Mouse (Mus musculus): ENCODE results near the gene Meis1.

The Meis1 gene

GRCm38 (mm10) chr11:19014441-19015161 lies 4.2 kb downstream of the Meis1 start:
- DNase-seq (ENCODE audit: low spot score in 2 of 2), result no peak

GRCm38 (mm10) chr11:19014113-19014440 lies 4.7 kb downstream of the Meis1 start:
- no peak for DNase-seq (ENCODE audit: low spot score in 2 of 2)

GRCm38 (mm10) chr11:19013141-19014112 lies 5.4 kb downstream of the Meis1 start:
- no peak for DNase-seq (ENCODE audit: low spot score in 2 of 2)

- no peak for DNase-seq (ENCODE audit: low spot score in 2 of 2)
These were observed 6.2 kb downstream of the Meis1 start for GRCm38 (mm10) chr11:19012463-19013115.

DNA sequence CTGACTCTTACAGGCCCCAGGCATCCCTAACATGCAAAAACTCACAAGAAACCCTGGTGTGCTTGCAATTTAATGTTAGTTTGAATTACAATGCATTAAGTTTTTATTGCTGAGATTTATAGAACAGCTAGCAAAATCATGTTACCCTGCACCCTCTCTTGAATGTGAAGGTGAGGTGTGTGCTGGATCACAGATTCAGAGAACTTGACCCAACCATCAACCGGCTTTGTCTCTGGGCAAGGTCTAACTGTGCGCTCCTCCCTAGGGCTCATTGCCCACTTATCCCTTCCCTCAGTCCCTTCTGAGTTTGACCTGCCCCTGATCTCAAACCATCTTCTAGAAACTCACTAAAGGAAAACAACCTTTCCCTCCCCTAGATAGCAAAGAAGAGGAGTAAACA lies 6.8 kb downstream of the Meis1 start:
- DNase-seq (ENCODE audit: low spot score in 2 of 2), result no peak

DNA sequence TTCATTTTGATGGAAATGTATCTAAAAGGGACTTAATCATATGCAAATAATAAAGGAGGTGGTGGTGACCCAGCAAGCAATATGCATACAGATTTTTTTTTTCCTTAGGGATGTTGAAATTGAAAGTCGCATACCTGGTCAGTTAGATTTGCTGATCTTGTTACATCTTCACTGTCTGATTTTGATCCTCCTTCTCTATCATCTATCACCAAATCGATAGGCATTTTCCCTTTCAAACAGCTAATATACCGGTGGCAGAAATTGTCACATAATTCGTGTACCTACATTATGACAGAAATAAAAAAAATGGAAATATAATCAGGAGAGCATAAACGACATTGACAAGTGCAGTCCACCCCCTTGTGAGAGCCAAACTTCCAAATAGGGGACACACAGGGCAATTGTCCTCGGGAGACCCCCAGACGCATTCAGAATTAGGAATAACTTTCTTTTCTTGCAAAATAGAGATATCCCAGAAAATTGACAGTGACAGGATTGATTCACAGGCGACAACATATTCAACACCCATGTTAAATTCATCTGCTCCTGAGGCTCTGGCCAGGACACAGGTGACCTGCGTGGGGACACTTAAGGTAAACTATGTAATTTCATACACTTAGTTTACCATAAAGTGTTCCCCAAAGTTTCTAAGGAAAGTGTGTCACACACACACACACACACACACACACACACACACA lies 7.5 kb downstream of the Meis1 start:
- DNase-seq (ENCODE audit: low spot score in 2 of 2), result no peak

DNA sequence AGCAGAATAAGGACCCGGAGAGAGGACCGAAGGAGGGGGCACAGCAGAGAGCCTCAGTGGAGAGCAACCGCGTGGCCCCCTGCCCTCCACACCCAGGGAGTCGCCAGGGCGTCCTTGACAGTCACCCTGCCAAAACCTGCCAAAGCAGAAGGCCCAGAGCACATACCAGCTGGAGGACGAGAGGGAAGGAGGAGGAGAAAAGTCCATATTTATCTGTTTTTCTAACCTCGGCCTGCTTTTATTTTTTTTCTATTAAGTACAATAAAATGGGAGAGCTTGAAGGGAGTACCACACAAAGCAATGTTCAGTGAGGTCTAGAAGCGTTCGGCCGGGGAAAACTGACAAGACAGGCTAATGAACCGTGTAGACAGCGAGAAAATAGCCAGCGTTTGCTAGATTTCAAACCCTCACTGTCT lies 8.4 kb downstream of the Meis1 start:
- no peak for DNase-seq (ENCODE audit: low spot score in 2 of 2)

DNA sequence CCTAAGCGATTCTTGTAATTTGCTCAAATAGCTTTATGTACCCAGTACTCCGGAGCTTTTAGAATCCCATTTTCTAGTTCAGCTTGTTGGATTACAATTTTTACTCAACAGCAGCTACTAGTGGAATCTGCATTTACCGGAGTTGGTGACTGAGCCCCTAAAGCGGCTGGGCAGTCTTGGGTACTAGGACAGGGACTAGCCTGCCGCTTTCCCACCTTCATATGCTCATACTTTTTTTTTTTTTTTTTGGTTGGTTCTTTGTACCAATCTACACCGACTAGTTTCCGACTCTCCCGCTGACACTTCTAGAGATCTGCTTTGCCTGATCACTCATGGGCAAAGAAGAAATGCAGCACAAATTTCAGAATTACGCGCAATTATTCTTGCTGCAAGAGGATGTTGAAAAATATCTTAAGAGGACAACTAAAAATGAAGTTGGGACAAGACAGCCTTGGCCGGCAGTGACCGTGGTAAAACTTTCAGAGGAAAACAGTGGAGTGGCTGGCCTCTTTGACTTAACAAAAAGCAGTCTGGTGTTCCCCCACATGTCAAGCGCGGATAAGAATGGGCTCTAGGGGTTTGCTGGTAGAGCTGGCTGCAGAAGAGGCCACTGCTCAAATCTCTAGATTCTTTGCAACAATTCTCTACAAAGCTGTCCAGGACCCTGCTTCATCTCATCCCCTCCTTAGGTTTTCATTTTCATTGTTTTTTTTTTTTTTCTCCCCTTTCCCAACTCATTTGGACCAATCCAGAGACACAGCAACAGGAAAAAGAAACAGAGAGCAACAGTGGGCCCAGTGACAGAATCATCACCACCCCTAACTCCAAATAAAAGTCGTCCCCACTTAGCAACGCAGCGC lies 9.0 kb downstream of the Meis1 start:
- no peak for DNase-seq (ENCODE audit: low spot score in 2 of 2)

GRCm38 (mm10) chr11:19008610-19009384 lies 10.0 kb downstream of the Meis1 start:
- DNase-seq (ENCODE audit: low spot score in 2 of 2), result no peak

- no peak for DNase-seq (ENCODE audit: low spot score in 2 of 2)
These were observed 11.0 kb downstream of the Meis1 start for GRCm38 (mm10) chr11:19007541-19008424.

DNA sequence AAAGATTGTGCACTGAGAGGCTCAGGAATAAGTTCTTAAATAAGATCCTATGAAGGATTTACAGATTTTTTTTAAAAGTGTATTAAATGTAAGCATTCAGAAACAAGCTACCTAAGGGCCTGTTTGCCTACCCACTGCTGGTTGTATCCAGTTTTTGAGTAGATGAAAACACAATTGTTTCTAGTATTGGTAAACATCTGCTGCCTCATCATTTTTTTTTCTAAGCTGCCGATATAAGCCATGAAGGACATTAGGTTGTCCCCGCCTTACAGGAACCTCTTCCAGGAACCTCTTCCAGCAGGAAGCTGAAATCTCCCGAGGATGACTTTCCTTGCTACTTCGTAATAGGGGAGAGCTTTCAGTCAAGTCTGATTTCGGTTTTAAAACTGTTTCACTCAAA lies 11.7 kb downstream of the Meis1 start:
- no peak for DNase-seq (ENCODE audit: low spot score in 2 of 2)

DNA sequence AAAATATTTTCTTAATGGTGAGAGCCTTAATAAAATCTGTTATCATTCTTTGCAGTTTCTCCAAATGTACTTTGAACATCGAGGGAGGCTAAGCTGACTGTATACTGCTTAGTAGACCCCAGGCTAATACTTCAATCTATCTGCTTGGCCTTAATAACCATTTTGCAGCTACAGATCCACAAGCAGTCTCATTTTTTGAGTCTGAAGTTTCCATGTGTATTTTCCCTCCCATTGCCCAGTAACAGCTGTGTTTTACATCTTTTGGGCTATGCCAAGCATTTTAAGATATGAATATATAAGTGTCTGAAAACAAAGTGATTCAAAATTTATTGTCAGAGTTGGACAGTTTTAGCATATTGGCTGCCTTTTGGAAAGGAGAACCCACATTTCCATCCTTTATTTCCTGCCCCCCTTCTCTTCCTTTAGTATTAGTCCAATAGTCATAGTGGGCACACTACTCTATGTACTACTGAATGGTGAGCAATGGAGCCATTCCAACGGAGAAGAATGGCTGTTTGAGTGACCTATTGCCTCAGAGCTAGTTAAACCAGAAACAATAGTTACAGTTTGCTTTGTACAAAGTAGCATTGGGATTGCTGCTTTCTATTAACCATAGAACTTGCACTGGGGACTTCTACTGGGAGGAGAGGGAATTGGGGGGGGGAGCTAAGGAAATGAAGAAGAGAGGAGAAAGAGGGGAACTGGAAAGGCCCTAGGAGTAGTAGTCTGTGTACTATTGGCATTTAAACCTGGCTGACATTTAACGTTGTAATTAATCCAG lies 12.7 kb downstream of the Meis1 start:
- no peak for DNase-seq (ENCODE audit: low spot score in 2 of 2)

- no peak for DNase-seq (ENCODE audit: low spot score in 2 of 2)
These were observed 13.5 kb downstream of the Meis1 start for GRCm38 (mm10) chr11:19005007-19005912.

GRCm38 (mm10) chr11:19003066-19003465 lies 15.7 kb downstream of the Meis1 start:
- no peak for DNase-seq (ENCODE audit: low spot score in 2 of 2)

GRCm38 (mm10) chr11:18996767-18997166 lies 22.0 kb downstream of the Meis1 start:
- DNase-seq (ENCODE audit: low spot score in 2 of 2), result no peak

GRCm38 (mm10) chr11:18996289-18996688 lies 22.5 kb downstream of the Meis1 start:
- DNase-seq (ENCODE audit: low spot score in 2 of 2), result no peak

- DNase-seq (ENCODE audit: low spot score in 2 of 2), result no peak
These were observed 26.0 kb downstream of the Meis1 start for GRCm38 (mm10) chr11:18992796-18993195.
